Mouse (Mus musculus) thymus, postnatal 4 days (tissue): ENCODE results near the gene Pisd.

Experiments used
- DNase-seq: peaks from one replicate; pipeline ENCODE4 v3.0.0; 2021

The Pisd gene

GRCm38 (mm10) chr5:32697208-32697867 is 88.1 kb downstream of the Pisd start:
- no peak for DNase-seq

- no peak for DNase-seq
These were observed 92.0 kb downstream of the Pisd start for GRCm38 (mm10) chr5:32693411-32693810.
